ENCODE assay signal across 18 mouse cellular contexts in the genomic region with DNA sequence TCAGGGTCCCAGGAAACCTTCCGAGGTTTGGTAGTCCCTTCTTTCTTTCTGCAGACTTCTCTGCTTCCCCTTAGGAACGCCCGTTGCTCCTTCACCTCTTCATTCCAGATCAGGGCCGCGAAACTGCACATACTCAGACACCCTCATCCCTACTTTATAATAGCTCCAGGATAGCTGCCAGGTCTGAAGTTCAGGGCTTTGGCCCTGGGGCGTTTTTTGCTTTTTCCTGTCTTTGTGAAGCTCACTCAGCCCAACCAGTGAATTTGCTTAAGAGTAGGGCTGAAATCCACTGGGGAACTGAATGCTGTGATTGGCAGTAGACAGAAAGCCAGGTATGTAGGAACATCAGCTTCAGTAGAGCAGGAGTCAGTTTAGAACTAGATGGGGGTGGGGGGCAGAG.
DNase-seq lines count a peak whose midpoint lies in the region; ATAC-seq lines count a peak whose summit lies in the region.
"Had no signal": no experiment of that assay in that cellular context is flagged by ENCODE, and none has a peak within 500 bp of the region (broad histone marks: within the 10 kb centered on the region; RNA-seq: fewer than 3 reads in every experiment).

No protein-coding gene starts in this region.

- ATAC-seq in heart, embryonic 13.5 days (ENCODE audit: extremely low read depth, insufficient number of reproducible peaks, low FRiP score, low TSS enrichment): no peak
- no peak for ATAC-seq in kidney, embryonic 14.5 days (ENCODE audit: low FRiP score, low TSS enrichment)
- no peak for ATAC-seq in midbrain, embryonic 14.5 days (ENCODE audit: low FRiP score, low TSS enrichment)
- ATAC-seq in midbrain, embryonic 15.5 days (replicated peaks): no peak
- ATAC-seq in neural tube, embryonic 15.5 days (ENCODE audit: low FRiP score): no peak
- ATAC-seq: forebrain, embryonic 15.5 days; liver, postnatal 0 days had no signal

- H3K9ac ChIP-seq in heart, embryonic 13.5 days: no peak overlapping the region
- H3K9ac ChIP-seq in kidney, embryonic 14.5 days (ENCODE audit: low read depth, low read length): no peak overlapping the region
- no peak overlapping the region for H3K9ac ChIP-seq in midbrain, embryonic 14.5 days (replicated peaks; ENCODE audit: low read length)
- no peak overlapping the region for H3K9ac ChIP-seq in midbrain, embryonic 15.5 days
- H3K9ac ChIP-seq in neural tube, embryonic 15.5 days (replicated peaks): no peak overlapping the region
- H3K9ac ChIP-seq: forebrain, embryonic 15.5 days; hindbrain, embryonic 12.5 days; liver, postnatal 0 days had no signal

- H3K4me2 ChIP-seq in heart, embryonic 13.5 days: no peak overlapping the region
- H3K4me2 ChIP-seq in kidney, embryonic 14.5 days (replicated peaks; ENCODE audit: low read depth, low read length): no peak overlapping the region
- H3K4me2 ChIP-seq in midbrain, embryonic 14.5 days (ENCODE audit: low read length): no peak overlapping the region
- H3K4me2 ChIP-seq in midbrain, embryonic 15.5 days: no peak overlapping the region
- no peak overlapping the region for H3K4me2 ChIP-seq in neural tube, embryonic 15.5 days
- H3K4me2 ChIP-seq: forebrain, embryonic 15.5 days; hindbrain, embryonic 12.5 days had no signal

- no peaks in the 10 kb centered on the region; the same call in 1 of the 2 replicates for H3K27me3 ChIP-seq in heart, embryonic 13.5 days (replicated peaks)
- H3K27me3 ChIP-seq in kidney, embryonic 14.5 days (ENCODE audit: control insufficient read depth, insufficient read depth, low read length): no peaks in the 10 kb centered on the region
- no peaks in the 10 kb centered on the region for H3K27me3 ChIP-seq in midbrain, embryonic 14.5 days (ENCODE audit: control insufficient read depth, insufficient read depth, low read length)
- H3K27me3 ChIP-seq in midbrain, embryonic 15.5 days (replicated peaks): no peaks in the 10 kb centered on the region
- no peaks in the 10 kb centered on the region for H3K27me3 ChIP-seq in neural tube, embryonic 15.5 days (replicated peaks)
- H3K27me3 ChIP-seq: forebrain, embryonic 15.5 days; hindbrain, embryonic 12.5 days had no signal

- 58% methylated on average over 6 of the region's 6 CpGs for WGBS in heart, embryonic 13.5 days
- 73% methylated on average over 6 of the region's 6 CpGs for WGBS in kidney, embryonic 14.5 days
- 79% methylated on average over 6 of the region's 6 CpGs for WGBS in midbrain, embryonic 14.5 days
- 58% methylated on average over 6 of the region's 6 CpGs for WGBS in midbrain, embryonic 15.5 days
- 77% methylated on average over 6 of the region's 6 CpGs for WGBS in neural tube, embryonic 15.5 days

- H3K4me3 ChIP-seq in heart, embryonic 13.5 days: no peak overlapping the region
- no peak overlapping the region for H3K4me3 ChIP-seq in kidney, embryonic 14.5 days (ENCODE audit: low read length)
- no peak overlapping the region for H3K4me3 ChIP-seq in midbrain, embryonic 14.5 days (replicated peaks; ENCODE audit: low read depth, low read length)
- no peak overlapping the region for H3K4me3 ChIP-seq in midbrain, embryonic 15.5 days
- no peak overlapping the region for H3K4me3 ChIP-seq in neural tube, embryonic 15.5 days (replicated peaks)
- H3K4me3 ChIP-seq: forebrain, embryonic 15.5 days; hindbrain, embryonic 12.5 days had no signal

- peak overlapping the region; percentile 63 for H3K27ac ChIP-seq in heart, embryonic 13.5 days (replicated peaks)
- no peak overlapping the region for H3K27ac ChIP-seq in kidney, embryonic 14.5 days (ENCODE audit: low read depth, low read length)
- H3K27ac ChIP-seq in midbrain, embryonic 14.5 days (replicated peaks; ENCODE audit: low read depth, low read length): no peak overlapping the region
- H3K27ac ChIP-seq in midbrain, embryonic 15.5 days: no peak overlapping the region
- H3K27ac ChIP-seq in neural tube, embryonic 15.5 days (replicated peaks): no peak overlapping the region
- H3K27ac ChIP-seq: forebrain, embryonic 15.5 days; hindbrain, embryonic 12.5 days had no signal

- DNase-seq in heart, postnatal 14 days: no peak
- DNase-seq in kidney, postnatal 36 days: peak; percentile 9 to 12
- DNase-seq in midbrain, embryonic 14.5 days: peak; percentile 39
- DNase-seq in ZHBTc4 (ENCODE audit: low read depth, low spot score): peak; percentile 68
- DNase-seq: adrenal gland, postnatal 10 days; cerebellum, adult 11-12 months; cerebellum, postnatal 36 days; kidney, adult 11 months; liver; liver, postnatal 0 days; right cerebral cortex, postnatal 25 days; thymus, postnatal 25 days had no signal

- intact Hi-C loops in heart, postnatal 14 days (cut with DNase I): no loop called here

- H3K4me1 ChIP-seq in heart, embryonic 13.5 days: peaks cover 22% of the 10 kb centered on the region
- 0 out of 2 replicates have a peak, but pooled peaks cover 4% of the 10 kb centered on the region for H3K4me1 ChIP-seq in kidney, embryonic 14.5 days (ENCODE audit: control insufficient read depth, insufficient read depth, low read length)
- H3K4me1 ChIP-seq in midbrain, embryonic 14.5 days (ENCODE audit: control insufficient read depth, insufficient read depth, low read length): no peaks in the 10 kb centered on the region
- 0 out of 2 replicates have a peak, but pooled peaks cover 4% of the 10 kb centered on the region for H3K4me1 ChIP-seq in midbrain, embryonic 15.5 days
- H3K4me1 ChIP-seq in neural tube, embryonic 15.5 days: no peaks in the 10 kb centered on the region
- H3K4me1 ChIP-seq: forebrain, embryonic 15.5 days; hindbrain, embryonic 12.5 days had no signal

- H3K36me3 ChIP-seq in heart, embryonic 13.5 days: no peaks in the 10 kb centered on the region
- H3K36me3 ChIP-seq in kidney, embryonic 14.5 days (ENCODE audit: control insufficient read depth, insufficient read depth, low read length): no peaks in the 10 kb centered on the region
- H3K36me3 ChIP-seq in midbrain, embryonic 14.5 days (ENCODE audit: control insufficient read depth, insufficient read depth, low read length): no peaks in the 10 kb centered on the region
- no peaks in the 10 kb centered on the region for H3K36me3 ChIP-seq in midbrain, embryonic 15.5 days (replicated peaks)
- no peaks in the 10 kb centered on the region for H3K36me3 ChIP-seq in neural tube, embryonic 15.5 days
- H3K36me3 ChIP-seq: forebrain, embryonic 15.5 days; hindbrain, embryonic 12.5 days had no signal

- H3K9me3 ChIP-seq in heart, embryonic 13.5 days: no peaks in the 10 kb centered on the region
- H3K9me3 ChIP-seq in kidney, embryonic 14.5 days (ENCODE audit: control insufficient read depth, low read length): no peaks in the 10 kb centered on the region
- no peaks in the 10 kb centered on the region for H3K9me3 ChIP-seq in midbrain, embryonic 14.5 days (ENCODE audit: control insufficient read depth, low read length)
- no peaks in the 10 kb centered on the region for H3K9me3 ChIP-seq in midbrain, embryonic 15.5 days
- no peaks in the 10 kb centered on the region for H3K9me3 ChIP-seq in neural tube, embryonic 15.5 days (replicated peaks)
- H3K9me3 ChIP-seq: forebrain, embryonic 15.5 days; hindbrain, embryonic 12.5 days had no signal

Comparison
In these comparisons a context has a peak if more than half of its experiments do, and no peak if none do; other contexts are left out.
1. DNase-seq: peak in kidney, postnatal 36 days (2 of 2), midbrain, embryonic 14.5 days (single experiment) and ZHBTc4 (single experiment); none in heart, postnatal 14 days (0 of 2).